Mouse (Mus musculus) bone marrow, adult 2 months (tissue): ENCODE data around the gene Cybb.

Experiments
- CTCF ChIP-seq: fragments of 200-500 bp; IDR thresholded peaks from 2 replicates; pipeline ENCODE4 v1.5.1; 2011; ENCODE audit warnings: low read length, control low read depth; ENCODE audit not compliant: control insufficient read depth, insufficient read depth
- POLR2A ChIP-seq: fragments of 200-500 bp; IDR thresholded peaks from 2 replicates; pipeline ENCODE4 v1.6.1; 2011; ENCODE audit warnings: low read depth, mild to moderate bottlenecking, control low read depth, low read length, borderline replicate concordance; ENCODE audit not compliant: control insufficient read depth

DNA sequence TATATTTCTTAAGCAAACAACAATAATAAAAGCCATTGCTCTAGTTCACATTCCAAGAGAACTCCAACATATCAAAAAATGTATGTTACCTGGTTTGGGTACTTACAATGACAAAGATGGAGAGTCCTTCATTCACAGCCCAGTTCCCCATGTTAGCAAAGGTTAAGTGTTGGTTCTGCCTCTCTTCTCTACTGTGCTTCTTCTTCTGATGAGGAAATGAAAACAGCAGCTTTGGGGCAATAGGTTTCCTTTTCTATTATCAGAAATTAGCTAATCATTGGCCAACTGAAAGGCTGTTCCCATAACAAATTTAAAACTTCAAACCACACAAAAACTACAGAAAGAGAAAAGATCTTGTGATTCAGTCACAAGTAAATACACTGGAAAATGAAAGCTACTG is 18.5 kb downstream of the Cybb start:
- no peak for TF ChIP-seq CTCF
- no peak for TF ChIP-seq POLR2A
